Mouse (Mus musculus) MEL (cell line): ENCODE data around the gene Gm49325.

Experiments
- CTCF ChIP-seq, 3 experiments: IDR thresholded peaks in 2 of 3; conservative IDR thresholded peaks in 1 of 3; 2 replicates each; pipeline ENCODE4 v1.5.1; 2011 to 2012; ENCODE audit warnings: low read length in 3 of 3, low read depth in 2 of 3, mild to moderate bottlenecking in 2 of 3, improper control_type of control experiment in 1 of 3, inconsistent platforms in 1 of 3, mixed read lengths in 1 of 3, moderate library complexity in 1 of 3; ENCODE audit not compliant: control insufficient read depth in 1 of 3, insufficient read depth in 1 of 3, poor library complexity in 1 of 3, severe bottlenecking in 1 of 3
- E2F4 ChIP-seq: IDR thresholded peaks from 2 replicates; pipeline ENCODE4 v1.6.1; 2011; ENCODE audit warnings: low read depth, low read length, improper control_type of control experiment, borderline replicate concordance
- EP300 ChIP-seq, 2 experiments: IDR thresholded peaks; 2 replicates each; pipeline ENCODE4 v1.6.1; 2011; ENCODE audit warnings: improper control_type of control experiment in 2 of 2, low read length in 2 of 2, low read depth in 1 of 2, mild to moderate bottlenecking in 1 of 2
- GATA1 ChIP-seq: IDR thresholded peaks from 2 replicates; pipeline ENCODE4 v1.6.1; 2011; ENCODE audit warnings: low read depth, low read length, improper control_type of control experiment
- MAZ ChIP-seq: IDR thresholded peaks from 2 replicates; pipeline ENCODE4 v1.6.1; 2012; ENCODE audit warnings: low read depth, mild to moderate bottlenecking, inconsistent platforms, low read length, improper control_type of control experiment
- POLR2A ChIP-seq, 2 experiments: IDR thresholded peaks; 2 replicates each; pipeline ENCODE4 v1.6.1; 2011 to 2012; ENCODE audit warnings: low read length in 2 of 2, mild to moderate bottlenecking in 2 of 2, control low read depth in 1 of 2, improper control_type of control experiment in 1 of 2, low read depth in 1 of 2, moderate library complexity in 1 of 2; ENCODE audit not compliant: control insufficient read depth in 1 of 2, insufficient read depth in 1 of 2, poor library complexity in 1 of 2
- RCOR1 ChIP-seq: IDR thresholded peaks from 2 replicates; pipeline ENCODE4 v1.6.1; 2012; ENCODE audit warnings: low read depth, mild to moderate bottlenecking, inconsistent platforms, low read length, improper control_type of control experiment

DNA sequence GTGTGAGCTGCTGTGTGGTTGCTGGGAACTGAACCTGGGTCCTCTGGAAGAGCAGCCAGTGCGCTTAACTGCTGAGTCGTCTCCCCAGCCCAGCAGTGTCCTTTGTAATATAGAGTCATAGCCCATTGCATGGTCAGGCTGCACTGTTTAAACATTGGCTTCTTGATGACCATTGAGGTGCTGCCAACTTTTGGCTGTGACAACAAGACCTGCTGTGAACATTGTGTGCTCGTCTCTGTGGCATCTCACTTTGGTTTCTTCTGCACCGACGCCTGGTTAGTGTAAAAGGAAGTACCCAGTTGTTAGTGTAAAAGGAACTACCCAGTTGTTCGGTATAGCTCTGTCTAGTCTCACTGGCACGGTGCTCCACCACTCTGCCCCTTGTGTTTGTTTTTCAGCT lies 20.6 kb downstream of the Gm49325 start:
- TF ChIP-seq RCOR1 (no peak), GATA1 (no peak), EP300 (IDR thresholded peaks at IDR 0.05; ENCODE audit: low read depth in 1 of 2, low read length in 2 of 2) (no peak), POLR2A (IDR thresholded peaks at IDR 0.05; ENCODE audit: control insufficient read depth in 1 of 2, insufficient read depth in 1 of 2, low read depth in 1 of 2, low read length in 2 of 2, poor library complexity in 1 of 2) (no peak), E2F4 (no peak), MAZ (no peak), CTCF (IDR thresholded peaks at IDR 0.05 in 2 of 3, conservative IDR thresholded peaks at IDR 0.05 in 1 of 3; ENCODE audit: control insufficient read depth in 1 of 3, insufficient read depth in 1 of 3, low read depth in 2 of 3, low read length in 3 of 3, poor library complexity in 1 of 3, severe bottlenecking in 1 of 3) (no peak)
